Mouse (Mus musculus) sigmoid colon, adult 10 weeks (tissue): ENCODE results near the gene Tomm20l. TPM values are rescaled to one million over a fixed set of nuclear protein-coding genes. Genes with fewer than 3 reads are reported as not detected.

Experiments
- polyA plus RNA-seq: library from polyadenylated mRNA; stranded (reverse); fragments of 350-450 nt; fragmentation: Illumina TruSeq; extraction: RNeasy Lipid Tissue Mini Kit (QIAGEN cat#74804); gene quantifications from one replicate; pipeline ENCODE4 v1.2.3, GENCODE M21; 2014; ENCODE audit warnings: low read depth, low replicate concordance

Gene Tomm20l
- polyA plus RNA-seq, result not detected

GRCm38 (mm10) chr12:71111331-71111730 lies at the start of gene Tomm20l:
Gene Tomm20l (plus strand): TSS chr12:71111428.

GRCm38 (mm10) chr12:71136130-71136973 lies 25.1 kb downstream of the Tomm20l start, which contains the start of the genes Timm9 and 2700049A03Rik:
Gene Timm9 (minus strand): TSS chr12:71136684.
Gene 2700049A03Rik (plus strand): TSS chr12:71136848.

Other genes starting within 250 kb of the Tomm20l start
- 227 TPM for gene Actr10, start 173.6 kb upstream of the Tomm20l start, polyA plus RNA-seq
- 724 TPM for gene Psma3, start 136.8 kb upstream of the Tomm20l start, polyA plus RNA-seq
- gene Arid4a, start 95.4 kb upstream of the Tomm20l start, polyA plus RNA-seq, result 55.8 TPM
- gene Timm9, start 25.3 kb downstream of the Tomm20l start, polyA plus RNA-seq, result 47.9 TPM
- gene 2700049A03Rik, start 25.4 kb downstream of the Tomm20l start, polyA plus RNA-seq, result 7.9 TPM
- 7.7 TPM for gene Dact1, start 198.5 kb downstream of the Tomm20l start, polyA plus RNA-seq